Mouse (Mus musculus) thymus, adult 2 months (tissue): ENCODE results near the gene Zkscan3.

Experiments used
- CTCF ChIP-seq: fragments of 200-500 bp; IDR thresholded peaks from 2 replicates; pipeline ENCODE4 v1.5.1; 2012; ENCODE audit warnings: mild to moderate bottlenecking, control low read depth, low read length, moderate library complexity, borderline replicate concordance; ENCODE audit not compliant: control insufficient read depth, poor library complexity, insufficient read depth; ENCODE audit errors: extremely low read depth
- POLR2A ChIP-seq: fragments of 200-500 bp; IDR thresholded peaks from 2 replicates; pipeline ENCODE4 v1.6.1; 2012; ENCODE audit warnings: mild to moderate bottlenecking, low read length, control low read depth, moderate library complexity; ENCODE audit not compliant: control insufficient read depth, poor library complexity, insufficient read depth; ENCODE audit errors: extremely low read depth

DNA sequence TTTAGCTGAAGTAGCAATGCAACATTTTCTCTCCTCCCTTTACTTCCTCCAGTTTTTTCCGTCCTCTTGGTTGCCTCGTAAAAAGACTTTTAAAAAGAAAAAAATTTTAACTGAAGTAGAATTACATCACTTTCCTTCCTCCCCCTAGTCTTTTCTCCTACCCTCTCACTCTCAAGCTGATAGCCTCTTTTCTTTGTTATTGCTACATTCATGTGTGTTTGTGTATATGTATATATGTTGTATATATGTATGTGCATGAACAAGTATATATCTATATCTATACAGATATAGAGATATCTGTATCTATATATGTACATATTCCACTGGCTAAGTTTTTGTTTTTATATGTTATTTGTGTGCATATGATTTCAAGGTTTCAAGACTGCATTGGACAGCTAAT, 293 bp upstream of the Zkscan3 start:
- TF ChIP-seq CTCF = no peak
- no peak for TF ChIP-seq POLR2A
